Mouse (Mus musculus) CH12.LX (cell line): ENCODE results near the gene Tktl1. TPM values are rescaled to one million over a fixed set of nuclear protein-coding genes. Genes with fewer than 3 reads are reported as not detected.

Experiments
- DNase-seq: peaks from one replicate; pipeline ENCODE4 v3.0.0-alpha.2; 2013; ENCODE audit errors: extremely low read depth
- H3K27ac ChIP-seq: 2 replicates; pipeline ENCODE4 v1.5.1; 2012; ENCODE audit warnings: low read depth, mild to moderate bottlenecking, control low read depth, moderate library complexity; ENCODE audit not compliant: insufficient read depth
- H3K27me3 ChIP-seq: replicated peaks from 2 replicates; pipeline ENCODE3; 2012; ENCODE audit warnings: inconsistent platforms
- H3K36me3 ChIP-seq, 2 experiments: replicated peaks in 1 of 2; 2 replicates each; pipeline versions ENCODE3 to v1.6.1; 2012; ENCODE audit warnings: inconsistent platforms in 1 of 2, low read length in 1 of 2, mild to moderate bottlenecking in 1 of 2, mixed read lengths in 1 of 2, moderate library complexity in 1 of 2; ENCODE audit not compliant: control insufficient read depth in 1 of 2, insufficient read depth in 1 of 2
- H3K4me1 ChIP-seq, 2 experiments: 2 replicates each; pipeline ENCODE4 v1.6.1; 2012; ENCODE audit warnings: inconsistent platforms in 1 of 2, moderate library complexity in 1 of 2; ENCODE audit not compliant: insufficient read depth in 2 of 2, control insufficient read depth in 1 of 2
- H3K4me2 ChIP-seq: 2 replicates; pipeline ENCODE4 v1.6.1; 2012; ENCODE audit warnings: low read depth, mild to moderate bottlenecking, control low read depth; ENCODE audit not compliant: poor library complexity, insufficient read depth, severe bottlenecking
- H3K4me3 ChIP-seq, 3 experiments: fragments of 150-350 bp in 1 of 3; sonication (generic) in 1 of 3; replicated peaks in 1 of 3; 2 replicates each; pipeline versions ENCODE3 to v1.5.1; 2011 to 2012; ENCODE audit warnings: low read depth in 2 of 3, low read length in 2 of 3, mild to moderate bottlenecking in 2 of 3, moderate library complexity in 2 of 3, control low read depth in 1 of 3, improper control_type of control experiment in 1 of 3, inconsistent platforms in 1 of 3, mixed read lengths in 1 of 3; ENCODE audit not compliant: poor library complexity in 1 of 3
- H3K79me2 ChIP-seq: replicated peaks from 2 replicates; pipeline ENCODE4 v1.6.1; 2012; ENCODE audit warnings: mild to moderate bottlenecking, moderate library complexity; ENCODE audit not compliant: control insufficient read depth, poor library complexity, insufficient read depth, severe bottlenecking; ENCODE audit errors: extremely low read depth
- H3K9ac ChIP-seq: 2 replicates; pipeline ENCODE4 v1.6.1; 2012; ENCODE audit warnings: low read depth, mild to moderate bottlenecking, control low read depth, moderate library complexity; ENCODE audit not compliant: insufficient read depth
- H3K9me3 ChIP-seq: replicated peaks from 2 replicates; pipeline ENCODE3; 2012; ENCODE audit warnings: low read length, inconsistent platforms, mixed read lengths
- CHD1 ChIP-seq: IDR thresholded peaks from 2 replicates; pipeline ENCODE4 v1.6.1; 2012; ENCODE audit warnings: low read depth, low read length, improper control_type of control experiment, inconsistent platforms
- E2F4 ChIP-seq: IDR thresholded peaks from 2 replicates; pipeline ENCODE4 v1.6.1; 2011; ENCODE audit warnings: low read depth, low read length, improper control_type of control experiment; ENCODE audit not compliant: insufficient replicate concordance
- ETS1 ChIP-seq: conservative IDR thresholded peaks from 2 replicates; pipeline ENCODE4 v1.6.1; 2012; ENCODE audit warnings: low read depth, mild to moderate bottlenecking, inconsistent platforms, low read length, improper control_type of control experiment, moderate library complexity
- GABPA ChIP-seq: IDR thresholded peaks from 2 replicates; pipeline ENCODE4 v1.6.1; 2012; ENCODE audit warnings: low read depth, low read length, improper control_type of control experiment, inconsistent platforms; ENCODE audit not compliant: insufficient replicate concordance
- HCFC1 ChIP-seq: IDR thresholded peaks from 2 replicates; pipeline ENCODE4 v1.6.1; 2012; ENCODE audit warnings: low read depth, mild to moderate bottlenecking, inconsistent platforms, low read length, improper control_type of control experiment
- JUN ChIP-seq: IDR thresholded peaks from 2 replicates; pipeline ENCODE4 v1.6.1; 2011; ENCODE audit warnings: low read depth, mild to moderate bottlenecking, low read length, improper control_type of control experiment, moderate library complexity; ENCODE audit not compliant: insufficient read depth
- MAFK ChIP-seq: IDR thresholded peaks from 2 replicates; pipeline ENCODE4 v1.6.1; 2011; ENCODE audit warnings: low read length, improper control_type of control experiment; ENCODE audit not compliant: insufficient replicate concordance
- MAX ChIP-seq: IDR thresholded peaks from 2 replicates; pipeline ENCODE4 v1.6.1; 2011; ENCODE audit warnings: low read length, improper control_type of control experiment
- MEF2A ChIP-seq: IDR thresholded peaks from 2 replicates; pipeline ENCODE4 v1.6.1; 2014; ENCODE audit warnings: low read depth, mild to moderate bottlenecking, inconsistent platforms, low read length, improper control_type of control experiment, borderline replicate concordance
- MYC ChIP-seq: IDR thresholded peaks from 2 replicates; pipeline ENCODE4 v1.6.1; 2011; ENCODE audit warnings: low read depth, mild to moderate bottlenecking, improper control_type of control experiment, low read length
- NRF1 ChIP-seq: IDR thresholded peaks from 2 replicates; pipeline ENCODE4 v1.6.1; 2014; ENCODE audit warnings: low read depth, mild to moderate bottlenecking, inconsistent platforms, low read length, improper control_type of control experiment, moderate library complexity
- PAX5 ChIP-seq: IDR thresholded peaks from 2 replicates; pipeline ENCODE4 v1.6.1; 2012; ENCODE audit warnings: low read length, inconsistent platforms, mixed read lengths
- RAD21 ChIP-seq: IDR thresholded peaks from 2 replicates; pipeline ENCODE4 v1.6.1; 2011; ENCODE audit warnings: low read depth, mild to moderate bottlenecking, low read length, improper control_type of control experiment, moderate library complexity
- SMC3 ChIP-seq: IDR thresholded peaks from 2 replicates; pipeline ENCODE4 v1.6.1; 2011; ENCODE audit warnings: low read depth, low read length, improper control_type of control experiment
- TBP ChIP-seq: conservative IDR thresholded peaks from 2 replicates; pipeline ENCODE4 v1.6.1; 2011; ENCODE audit warnings: low read depth, low read length, improper control_type of control experiment
- UBTF ChIP-seq: IDR thresholded peaks from 2 replicates; pipeline ENCODE4 v1.6.1; 2012; ENCODE audit warnings: low read depth, mild to moderate bottlenecking, inconsistent platforms, low read length, improper control_type of control experiment, moderate library complexity
- USF1 ChIP-seq: IDR thresholded peaks from 2 replicates; pipeline ENCODE4 v1.6.1; 2014; ENCODE audit warnings: low read depth, mild to moderate bottlenecking, inconsistent platforms, low read length, improper control_type of control experiment
- USF2 ChIP-seq: conservative IDR thresholded peaks from 2 replicates; pipeline ENCODE4 v1.6.1; 2011; ENCODE audit warnings: low read depth, low read length, improper control_type of control experiment
- ZC3H11A ChIP-seq: IDR thresholded peaks from 2 replicates; pipeline ENCODE4 v1.6.1; 2012; ENCODE audit warnings: low read depth, mild to moderate bottlenecking, inconsistent platforms, low read length, improper control_type of control experiment
- ZKSCAN1 ChIP-seq: IDR thresholded peaks from 2 replicates; pipeline ENCODE4 v1.6.1; 2012; ENCODE audit warnings: low read depth, inconsistent platforms, low read length, improper control_type of control experiment, borderline replicate concordance
- ZMIZ1 ChIP-seq: IDR thresholded peaks from 2 replicates; pipeline ENCODE4 v1.6.1; 2012; ENCODE audit warnings: low read depth, mild to moderate bottlenecking, inconsistent platforms, low read length, improper control_type of control experiment
- dilution Hi-C: fragments of 300-500 bp; cut with MboI; formaldehyde crosslinking; loops from 2 replicates; pipeline ENCODE4 v1.14.3; 2020; ENCODE audit warnings: low sequenced_read_pairs; ENCODE audit not compliant: extremely low pct_unique_long_range_greater_than_20kb, extremely low pct_ligation_motif_present
- in situ Hi-C: fragments of 300-500 bp; cut with MboI; formaldehyde crosslinking; loops from 3 replicates; pipeline ENCODE4 v1.14.3; 2019; ENCODE audit warnings: low sequenced_read_pairs, low pct_ligation_motif_present, low pct_unique_long_range_greater_than_20kb, mixed read lengths
- polyA plus RNA-seq: library from polyadenylated mRNA; unstranded; fragments of >175 nt; gene quantifications from 2 replicates; pipeline ENCODE4 v1.2.1, GENCODE M21; 2012; ENCODE audit warnings: low read depth; ENCODE audit not compliant: insufficient read length
- total RNA-seq, 2 experiments: library from RNA; depleted of rRNA; stranded (reverse); fragments of 300-350 nt in 1 of 2; fragments of >200 nt in 1 of 2; gene quantifications; 2 replicates each; pipeline ENCODE4 v1.2.3; 2012 to 2014

Gene Tktl1
- total and polyA plus RNA-seq, 3 experiments = not detected

GRCm38 (mm10) chrX:74233196-74233595 is 56.1 kb downstream of the Tktl1 start:
- Histone ChIP-seq H3K4me2 (no peak overlapping the region), H3K9ac (no peak overlapping the region), H3K27ac (no peak overlapping the region), H3K36me3 (peaks cover 80 to 97% of the 10 kb centered on the region in 2 experiments), H3K9me3 (no peaks in the 10 kb centered on the region), H3K27me3 (no peaks in the 10 kb centered on the region), H3K4me1 (no peaks in the 10 kb centered on the region), H3K79me2 (no peaks in the 10 kb centered on the region), H3K4me3 (no peak overlapping the region)
- dilution Hi-C loops = no loop called here
- in situ Hi-C loops = no loop called here
- TF ChIP-seq JUN = no peak
- TF ChIP-seq RAD21 = no peak
- no peak for TF ChIP-seq MEF2A
- no peak for TF ChIP-seq UBTF
- TF ChIP-seq PAX5 = no peak
- no peak for TF ChIP-seq MAX
- TF ChIP-seq NRF1 = no peak
- TF ChIP-seq E2F4 = no peak
- no peak for TF ChIP-seq MAFK
- TF ChIP-seq GABPA = no peak
- no peak for TF ChIP-seq USF2
- no peak for DNase-seq

GRCm38 (mm10) chrX:74240332-74240731 is 63.3 kb downstream of the Tktl1 start:
- Histone ChIP-seq H3K27ac (no peak overlapping the region), H3K9ac (no peak overlapping the region), H3K27me3 (no peaks in the 10 kb centered on the region), H3K4me1 (peaks cover 4 to 17% of the 10 kb centered on the region in 2 experiments; a peak in 3 of 4 replicates), H3K4me3 (no peak overlapping the region), H3K36me3 (peaks cover 65 to 74% of the 10 kb centered on the region in 2 experiments), H3K9me3 (no peaks in the 10 kb centered on the region), H3K4me2 (no peak overlapping the region), H3K79me2 (peaks cover 11% of the 10 kb centered on the region; the same call in 1 of the 2 replicates)
- TF ChIP-seq UBTF (no peak), CHD1 (no peak), HCFC1 (no peak), USF1 (no peak), ETS1 (no peak), ZMIZ1 (no peak), PAX5 (no peak), TBP (no peak), ZC3H11A (no peak), E2F4 (no peak), MYC (no peak), MEF2A (no peak), ZKSCAN1 (no peak), SMC3 (no peak)
- in situ Hi-C loops = loop anchor here (10.0 kb wide), 1 partner anchor 116 kb away; the partner anchor contains the start of gene Opn1mw
- no peak for DNase-seq
- dilution Hi-C loops = no loop called here
